Mouse (Mus musculus) limb, embryonic 13.5 days (tissue): ENCODE results near the gene Hoxb3. TPM values are rescaled to one million over a fixed set of nuclear protein-coding genes. Genes with fewer than 3 reads are reported as not detected.

ENCODE experiments used
- ATAC-seq: fragments of 200-750 bp; cut with Nextera tagmentation; 2 replicates; pipeline ENCODE4 v1.8.0; 2017; ENCODE audit warnings: low read depth, moderate number of reproducible peaks, moderate TSS enrichment; ENCODE audit not compliant: low FRiP score
- H3K27ac ChIP-seq: fragments of 300-500 bp; sonication (generic); 2 replicates; pipeline ENCODE4 v1.5.1; 2015; ENCODE audit warnings: inconsistent platforms, mild to moderate bottlenecking, moderate library complexity
- H3K27me3 ChIP-seq: fragments of 300-500 bp; sonication (generic); 2 replicates; pipeline ENCODE4 v1.6.1; 2015; ENCODE audit warnings: mild to moderate bottlenecking, inconsistent platforms
- H3K36me3 ChIP-seq: fragments of 300-500 bp; sonication (generic); 2 replicates; pipeline ENCODE4 v1.6.1; 2015; ENCODE audit warnings: inconsistent platforms, mild to moderate bottlenecking, moderate library complexity
- H3K4me1 ChIP-seq: fragments of 300-500 bp; sonication (generic); 2 replicates; pipeline ENCODE4 v1.6.1; 2015; ENCODE audit warnings: inconsistent platforms
- H3K4me2 ChIP-seq: fragments of 300-500 bp; sonication (generic); replicated peaks from 2 replicates; pipeline ENCODE4 v1.6.1; 2015; ENCODE audit warnings: inconsistent platforms, mild to moderate bottlenecking, moderate library complexity
- H3K4me3 ChIP-seq: fragments of 300-500 bp; sonication (generic); 2 replicates; pipeline ENCODE4 v1.5.1; 2015; ENCODE audit warnings: moderate library complexity, mild to moderate bottlenecking, inconsistent platforms
- H3K9ac ChIP-seq: fragments of 300-500 bp; sonication (generic); 2 replicates; pipeline ENCODE4 v1.6.1; 2015; ENCODE audit warnings: mild to moderate bottlenecking, inconsistent platforms
- H3K9me3 ChIP-seq: fragments of 300-500 bp; sonication (generic); 2 replicates; pipeline ENCODE4 v1.6.1; 2016; ENCODE audit warnings: inconsistent platforms
- WGBS: fragments of 180-500 bp; shearing (Covaris S2); methylation state at CpG from one replicate; pipeline ENCODE4 v1.1.7; 2015; 5-methylcytosine and 5-hydroxymethylcytosine counted together
- polyA plus RNA-seq: library from polyadenylated mRNA; unstranded; fragments of >200 nt; fragmentation: Nextera tagmentation; extraction: Ambion mirVana; gene quantifications from 2 replicates; pipeline ENCODE4 v1.2.1, GENCODE M21; 2015

Gene Hoxb3
- polyA plus RNA-seq, 1 experiment from 2014 or later = 0.55 TPM

- no peak within 1 kb of the TSS for H3K27ac ChIP-seq
- H3K27me3 ChIP-seq = peaks cover 98% of the 10 kb centered on the region
- whole genome bisulfite sequencing = 5% methylated on average over 22 of the region's 22 CpGs
- peak within 1 kb of the TSS; percentile 24 for H3K4me3 ChIP-seq
- H3K36me3 ChIP-seq = no peaks in the 10 kb centered on the region
- H3K9ac ChIP-seq = peak within 1 kb of the TSS; percentile 8; the same call in 1 of the 2 replicates
- 0 out of 2 replicates have a peak, but pooled peaks cover under 1% of the 10 kb centered on the region for H3K4me1 ChIP-seq
- no peak for ATAC-seq
- peak within 1 kb of the TSS; percentile 21 for H3K4me2 ChIP-seq
- H3K9me3 ChIP-seq = no peaks in the 10 kb centered on the region
These were observed 31.2 kb upstream of the Hoxb3 start, which contains the start of gene Hoxb6 for GRCm38 (mm10) chr11:96291681-96292564. Gene Hoxb6 (plus strand): TSS chr11:96292476.

- Histone ChIP-seq H3K27me3 (peaks cover 98% of the 10 kb centered on the region), H3K9me3 (no peaks in the 10 kb centered on the region), H3K4me3 (peak overlapping the region; percentile 24), H3K27ac (no peak overlapping the region), H3K4me2 (peak overlapping the region; percentile 21), H3K4me1 (no peaks in the 10 kb centered on the region), H3K9ac (peak overlapping the region; percentile 8; the same call in 1 of the 2 replicates), H3K36me3 (no peaks in the 10 kb centered on the region)
- 2% methylated on average over 12 of the region's 12 CpGs for WGBS
- ATAC-seq = no peak
These were observed 30.4 kb upstream of the Hoxb3 start for GRCm38 (mm10) chr11:96292565-96293301.

DNA sequence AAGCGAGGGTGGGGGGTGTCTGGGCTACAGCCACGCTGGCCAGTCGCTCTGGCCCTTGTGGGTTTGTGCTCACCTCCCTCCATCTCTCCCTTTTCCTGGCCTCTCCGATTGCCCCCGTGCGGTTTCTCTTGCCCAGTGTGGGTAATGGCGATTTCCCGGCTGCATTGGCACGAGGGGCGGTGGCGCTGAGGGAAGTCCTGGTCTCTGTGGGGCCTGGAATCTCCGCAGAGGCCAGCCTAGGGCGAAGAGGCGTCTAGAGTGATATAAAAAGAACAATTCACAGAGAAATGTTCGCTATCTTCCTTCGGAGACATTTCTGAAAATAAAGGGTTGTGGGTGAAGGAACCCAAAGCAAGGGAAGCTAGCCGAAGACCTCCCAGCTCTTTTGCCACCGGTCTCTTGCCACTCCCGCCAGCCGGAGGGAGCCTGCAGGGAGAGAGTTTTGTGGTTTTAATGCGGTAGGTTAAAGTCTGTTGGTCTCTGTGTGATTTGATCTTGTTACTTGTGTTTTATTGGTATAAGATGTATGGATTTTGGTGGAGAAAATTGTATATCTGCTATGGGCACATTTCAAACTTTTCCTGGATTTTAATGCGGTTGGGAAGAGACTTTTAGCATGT is 29.7 kb upstream of the Hoxb3 start:
- Histone ChIP-seq H3K9ac (peak overlapping the region; percentile 8; the same call in 1 of the 2 replicates), H3K4me1 (no peaks in the 10 kb centered on the region)
- WGBS = 2% methylated on average over 22 of the region's 22 CpGs

DNA sequence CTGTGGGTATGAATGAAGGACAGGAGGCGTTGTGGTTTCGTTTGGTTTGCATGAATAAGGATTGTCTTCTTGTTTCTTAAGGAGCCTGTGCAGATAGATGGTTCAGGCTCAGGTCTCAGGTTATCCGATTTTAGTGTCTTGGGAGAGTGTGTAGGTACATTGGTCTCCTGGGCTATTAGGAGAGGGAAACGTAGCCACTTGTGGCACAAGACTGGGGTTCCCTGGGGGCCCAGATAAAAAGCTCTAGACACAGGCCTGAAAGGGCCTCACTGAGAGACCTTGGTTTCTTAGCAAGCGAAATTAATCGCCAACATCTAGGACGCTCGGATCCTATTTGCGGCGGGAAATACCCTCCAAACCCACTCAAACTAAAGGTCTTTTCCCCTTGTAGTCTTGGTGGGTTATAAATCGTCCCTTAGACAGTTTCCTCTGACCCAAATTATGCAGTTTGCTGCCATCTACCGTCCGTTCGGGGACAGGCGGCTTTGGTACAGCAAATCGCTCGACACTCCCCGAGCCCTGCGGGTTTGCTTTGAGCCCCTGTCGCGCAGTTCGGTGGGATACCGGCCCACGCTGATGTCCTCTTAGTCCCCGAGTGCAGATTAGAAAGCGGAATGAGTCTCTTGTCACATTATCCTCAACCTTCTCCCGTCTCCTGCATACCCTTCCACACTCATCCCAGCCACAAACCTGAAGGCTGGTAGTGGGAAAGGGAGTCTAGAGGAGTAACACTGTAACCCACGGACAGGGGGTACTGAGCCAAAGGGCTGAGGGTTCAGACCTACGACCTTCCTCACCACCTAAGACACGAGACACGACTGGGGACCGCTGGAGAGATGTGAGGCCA is 28.7 kb upstream of the Hoxb3 start:
- peaks cover 7% of the 10 kb centered on the region for H3K4me1 ChIP-seq
- H3K36me3 ChIP-seq = no peaks in the 10 kb centered on the region
- no peaks in the 10 kb centered on the region for H3K9me3 ChIP-seq
- no peak overlapping the region for H3K27ac ChIP-seq
- ATAC-seq = peak; percentile 24; the same call in 1 of the 2 replicates
- H3K27me3 ChIP-seq = peaks cover 98% of the 10 kb centered on the region
- no peak overlapping the region for H3K9ac ChIP-seq
- WGBS = under 1% methylated on average over 32 of the region's 32 CpGs
- peak overlapping the region; percentile 24 for H3K4me3 ChIP-seq
- H3K4me2 ChIP-seq = peak overlapping the region; percentile 37

More for the DNA sequence above, 29.7 kb upstream of the Hoxb3 start:
- no peak overlapping the region for H3K27ac ChIP-seq
- peak overlapping the region; percentile 24 for H3K4me3 ChIP-seq
- no peak for ATAC-seq
- no peaks in the 10 kb centered on the region for H3K36me3 ChIP-seq
- H3K4me2 ChIP-seq = peak overlapping the region; percentile 21
- peaks cover 98% of the 10 kb centered on the region for H3K27me3 ChIP-seq
- H3K9me3 ChIP-seq = no peaks in the 10 kb centered on the region

- Histone ChIP-seq H3K36me3 (no peaks in the 10 kb centered on the region), H3K9ac (no peak overlapping the region), H3K27ac (no peak overlapping the region), H3K27me3 (peaks cover 98% of the 10 kb centered on the region), H3K4me1 (peaks cover 7% of the 10 kb centered on the region), H3K4me3 (peak overlapping the region; percentile 24), H3K9me3 (no peaks in the 10 kb centered on the region), H3K4me2 (peak overlapping the region; percentile 42)
- no peak for ATAC-seq
- WGBS = under 1% methylated on average over 30 of the region's 30 CpGs
These were observed 27.9 kb upstream of the Hoxb3 start for GRCm38 (mm10) chr11:96295092-96295835.

DNA sequence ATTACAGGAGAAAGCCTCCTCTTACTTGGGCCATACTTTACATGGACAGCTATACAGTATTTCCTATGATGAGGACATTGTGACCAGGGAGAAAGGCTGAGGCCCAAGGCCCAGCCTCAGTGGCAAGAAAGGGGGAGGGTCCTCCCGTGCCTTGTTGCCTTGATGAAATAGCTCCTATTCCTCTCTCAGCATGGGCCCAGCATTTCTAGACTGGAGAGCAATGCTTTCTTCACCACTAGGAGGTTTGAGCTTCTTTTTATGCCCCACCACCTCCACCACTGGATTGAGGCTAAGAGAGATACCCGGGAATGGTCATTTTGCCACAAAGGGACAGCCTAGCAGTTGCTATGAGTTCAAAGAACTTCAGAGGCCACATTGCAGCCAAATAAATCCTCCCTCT is 26.1 kb upstream of the Hoxb3 start:
- no peak overlapping the region for H3K9ac ChIP-seq
- no peak overlapping the region for H3K4me2 ChIP-seq
- no peak overlapping the region for H3K27ac ChIP-seq
- ATAC-seq = no peak
- 9% methylated on average over 2 of the region's 2 CpGs for WGBS
- no peak overlapping the region for H3K4me3 ChIP-seq
- no peaks in the 10 kb centered on the region for H3K9me3 ChIP-seq
- peaks cover 13% of the 10 kb centered on the region for H3K4me1 ChIP-seq
- no peaks in the 10 kb centered on the region for H3K36me3 ChIP-seq
- peaks cover 100% of the 10 kb centered on the region for H3K27me3 ChIP-seq

DNA sequence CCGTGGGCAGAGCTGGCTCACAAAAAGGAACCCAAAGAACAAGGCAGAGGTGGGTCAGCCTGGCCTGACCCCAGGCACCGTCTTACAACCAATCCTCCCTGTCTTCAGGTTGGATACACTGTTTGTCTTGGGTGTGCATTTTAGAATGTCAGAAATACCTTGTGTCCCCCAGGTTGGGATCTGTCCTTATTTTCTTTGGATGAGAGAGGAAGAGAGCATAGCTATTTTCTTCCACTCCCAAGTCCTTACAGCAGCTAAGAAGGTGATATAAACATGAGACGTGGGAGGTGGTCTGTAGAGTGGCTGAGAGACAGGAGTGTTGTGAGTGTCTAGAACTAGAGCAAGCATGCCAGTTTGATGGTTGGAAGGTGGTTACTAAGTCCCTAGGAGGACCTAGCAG is 25.7 kb upstream of the Hoxb3 start:
- WGBS = 8% methylated on average over 3 of the region's 3 CpGs
- Histone ChIP-seq H3K27ac (no peak overlapping the region), H3K9me3 (no peaks in the 10 kb centered on the region), H3K4me2 (no peak overlapping the region), H3K27me3 (peaks cover 100% of the 10 kb centered on the region), H3K36me3 (no peaks in the 10 kb centered on the region), H3K9ac (no peak overlapping the region), H3K4me3 (no peak overlapping the region), H3K4me1 (peaks cover 13% of the 10 kb centered on the region)
- no peak for ATAC-seq

- Histone ChIP-seq H3K27ac (no peak overlapping the region), H3K27me3 (peaks cover 100% of the 10 kb centered on the region), H3K9ac (no peak overlapping the region), H3K36me3 (no peaks in the 10 kb centered on the region), H3K4me3 (no peak overlapping the region), H3K4me1 (peaks cover 13% of the 10 kb centered on the region), H3K9me3 (no peaks in the 10 kb centered on the region), H3K4me2 (no peak overlapping the region)
- no peak for ATAC-seq
- 5% methylated on average over 11 of the region's 11 CpGs for WGBS
These were observed 25.0 kb upstream of the Hoxb3 start for GRCm38 (mm10) chr11:96297968-96298635.

GRCm38 (mm10) chr11:96298895-96299667 is 24.0 kb upstream of the Hoxb3 start:
- Histone ChIP-seq H3K27ac (no peak overlapping the region), H3K27me3 (peaks cover 100% of the 10 kb centered on the region), H3K4me2 (peak overlapping the region; percentile 55), H3K36me3 (no peaks in the 10 kb centered on the region), H3K9me3 (no peaks in the 10 kb centered on the region), H3K4me1 (peaks cover 19% of the 10 kb centered on the region), H3K4me3 (peak overlapping the region; percentile 30), H3K9ac (0 out of 2 replicates have a peak overlapping the region, but pooled peaks have one; percentile 35)
- whole genome bisulfite sequencing = under 1% methylated on average over 65 of the region's 66 CpGs
- no peak for ATAC-seq

DNA sequence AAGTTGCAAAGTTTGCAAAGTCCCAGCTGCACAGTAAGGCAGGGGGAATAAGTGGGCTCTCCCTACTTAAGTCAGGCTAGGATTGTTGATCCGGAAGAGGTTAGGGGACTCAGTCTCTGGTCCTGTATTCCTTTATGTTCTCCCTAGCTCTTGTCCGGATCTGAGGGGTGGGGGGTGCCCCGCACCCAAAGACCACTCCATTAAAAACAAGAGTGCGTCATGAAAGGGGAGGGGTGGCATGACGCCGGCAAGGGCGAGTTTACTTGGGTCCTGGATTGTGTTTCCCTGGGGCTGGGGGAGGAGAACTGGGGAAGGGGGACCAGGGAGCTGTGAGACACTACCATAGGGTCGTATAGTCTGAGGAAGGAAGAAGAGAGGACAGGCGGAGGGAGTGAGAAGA is 23.3 kb upstream of the Hoxb3 start:
- H3K27me3 ChIP-seq = peaks cover 100% of the 10 kb centered on the region
- H3K4me1 ChIP-seq = peaks cover 19% of the 10 kb centered on the region
- ATAC-seq = no peak
- peak overlapping the region; percentile 55 for H3K4me2 ChIP-seq
- no peak overlapping the region for H3K9ac ChIP-seq
- H3K9me3 ChIP-seq = no peaks in the 10 kb centered on the region
- no peak overlapping the region; the same call in 1 of the 2 replicates for H3K4me3 ChIP-seq
- H3K27ac ChIP-seq = no peak overlapping the region
- no peaks in the 10 kb centered on the region for H3K36me3 ChIP-seq
- WGBS = 3% methylated on average over 9 of the region's 9 CpGs
